Mouse (Mus musculus): ENCODE results near the gene Tex29. TPM values are rescaled to one million over a fixed set of nuclear protein-coding genes. Genes with fewer than 3 reads are reported as not detected.
A peak's percentile ranks its signal among the peaks of the same experiment; 100 is the strongest.

The Tex29 gene
- polyA plus RNA-seq, 1 experiment from 2014 or later, result 0.24 TPM

GRCm38 (mm10) chr8:11885881-11886699 lies 45.8 kb downstream of the Tex29 start:
- peak overlapping the region; percentile 1; the same call in 1 of the 2 replicates for H3K9ac ChIP-seq (ENCODE audit: low read length)
- peaks cover 15% of the 10 kb centered on the region for H3K4me1 ChIP-seq (replicated peaks; ENCODE audit: control insufficient read depth, insufficient read depth, low read length)
- no peak overlapping the region for H3K4me2 ChIP-seq (ENCODE audit: low read depth, low read length, severe bottlenecking)
- no peaks in the 10 kb centered on the region for H3K36me3 ChIP-seq (ENCODE audit: control insufficient read depth, insufficient read depth, low read length)
- DNase-seq (ENCODE audit: low spot score), result no peak
- ATAC-seq (replicated peaks; ENCODE audit: low FRiP score), result peak; percentile 67
- WGBS, result 42% methylated on average over 12 of the region's 12 CpGs
- no peaks in the 10 kb centered on the region for H3K9me3 ChIP-seq (ENCODE audit: control insufficient read depth, low read length)
- peak overlapping the region; percentile 37 for H3K27ac ChIP-seq (ENCODE audit: low read depth, low read length)
- no peaks in the 10 kb centered on the region for H3K27me3 ChIP-seq (ENCODE audit: control insufficient read depth, insufficient read depth, low read length)
- H3K4me3 ChIP-seq (ENCODE audit: low read depth, low read length), result no peak overlapping the region

GRCm38 (mm10) chr8:11886824-11887223 lies 46.5 kb downstream of the Tex29 start:
- no peak overlapping the region for H3K4me3 ChIP-seq (ENCODE audit: low read depth, low read length)
- no peaks in the 10 kb centered on the region for H3K9me3 ChIP-seq (ENCODE audit: control insufficient read depth, low read length)
- no peaks in the 10 kb centered on the region for H3K27me3 ChIP-seq (ENCODE audit: control insufficient read depth, insufficient read depth, low read length)
- H3K36me3 ChIP-seq (ENCODE audit: control insufficient read depth, insufficient read depth, low read length), result no peaks in the 10 kb centered on the region
- 94% methylated on average over 2 of the region's 2 CpGs for WGBS
- peak overlapping the region; percentile 27; the same call in 1 of the 2 replicates for H3K9ac ChIP-seq (ENCODE audit: low read length)
- H3K4me2 ChIP-seq (ENCODE audit: low read depth, low read length, severe bottlenecking), result no peak overlapping the region
- peak overlapping the region; percentile 37 for H3K27ac ChIP-seq (ENCODE audit: low read depth, low read length)
- ATAC-seq (replicated peaks; ENCODE audit: low FRiP score) (peak; percentile 55; the same call in 1 of the 2 replicates), DNase-seq (ENCODE audit: low spot score) (no peak)
- peaks cover 15% of the 10 kb centered on the region for H3K4me1 ChIP-seq (replicated peaks; ENCODE audit: control insufficient read depth, insufficient read depth, low read length)

- H3K27me3 ChIP-seq (ENCODE audit: control insufficient read depth, insufficient read depth, low read length), result no peaks in the 10 kb centered on the region
- no peak overlapping the region for H3K4me3 ChIP-seq (ENCODE audit: low read depth, low read length)
- no peaks in the 10 kb centered on the region for H3K36me3 ChIP-seq (ENCODE audit: control insufficient read depth, insufficient read depth, low read length)
- no peak overlapping the region for H3K4me2 ChIP-seq (ENCODE audit: low read depth, low read length, severe bottlenecking)
- WGBS, result 30% methylated on average over 7 of the region's 7 CpGs
- H3K27ac ChIP-seq (ENCODE audit: low read depth, low read length), result peak overlapping the region; percentile 59
- peaks cover 15% of the 10 kb centered on the region for H3K4me1 ChIP-seq (replicated peaks; ENCODE audit: control insufficient read depth, insufficient read depth, low read length)
- ATAC-seq (replicated peaks; ENCODE audit: low FRiP score), result peak; percentile 71
- H3K9me3 ChIP-seq (ENCODE audit: control insufficient read depth, low read length), result no peaks in the 10 kb centered on the region
- DNase-seq (ENCODE audit: low spot score), result no peak
- H3K9ac ChIP-seq (ENCODE audit: low read length), result peak overlapping the region; percentile 40; the same call in 1 of the 2 replicates
These were observed 49.1 kb downstream of the Tex29 start for GRCm38 (mm10) chr8:11889156-11890018.

- no peak for ATAC-seq (replicated peaks; ENCODE audit: low FRiP score)
- no peak overlapping the region for H3K27ac ChIP-seq (ENCODE audit: low read depth, low read length)
- DNase-seq (ENCODE audit: low spot score), result no peak
- no peak overlapping the region for H3K9ac ChIP-seq (ENCODE audit: low read length)
- H3K9me3 ChIP-seq (ENCODE audit: control insufficient read depth, low read length), result no peaks in the 10 kb centered on the region
- 87% methylated on average over 2 of the region's 2 CpGs for WGBS
- peaks cover 12% of the 10 kb centered on the region for H3K4me1 ChIP-seq (replicated peaks; ENCODE audit: control insufficient read depth, insufficient read depth, low read length)
- peaks cover 4% of the 10 kb centered on the region for H3K27me3 ChIP-seq (ENCODE audit: control insufficient read depth, insufficient read depth, low read length)
- no peak overlapping the region for H3K4me2 ChIP-seq (ENCODE audit: low read depth, low read length, severe bottlenecking)
- no peak overlapping the region for H3K4me3 ChIP-seq (ENCODE audit: low read depth, low read length)
- H3K36me3 ChIP-seq (ENCODE audit: control insufficient read depth, insufficient read depth, low read length), result no peaks in the 10 kb centered on the region
These were observed 52.5 kb downstream of the Tex29 start for GRCm38 (mm10) chr8:11892756-11893155.

- ATAC-seq (replicated peaks; ENCODE audit: low FRiP score), result 0 out of 2 replicates have a peak, but pooled peaks have one; percentile 49
- Histone ChIP-seq H3K27me3 (ENCODE audit: control insufficient read depth, insufficient read depth, low read length) (peaks cover 10% of the 10 kb centered on the region), H3K4me1 (replicated peaks; ENCODE audit: control insufficient read depth, insufficient read depth, low read length) (peaks cover 6% of the 10 kb centered on the region; the same call in 1 of the 2 replicates), H3K4me3 (ENCODE audit: low read depth, low read length) (no peak overlapping the region), H3K27ac (ENCODE audit: low read depth, low read length) (no peak overlapping the region), H3K9me3 (ENCODE audit: control insufficient read depth, low read length) (no peaks in the 10 kb centered on the region), H3K4me2 (ENCODE audit: low read depth, low read length, severe bottlenecking) (no peak overlapping the region), H3K36me3 (ENCODE audit: control insufficient read depth, insufficient read depth, low read length) (no peaks in the 10 kb centered on the region), H3K9ac (ENCODE audit: low read length) (no peak overlapping the region)
- no peak for DNase-seq (ENCODE audit: low spot score)
- 37% methylated on average over 13 of the region's 13 CpGs for WGBS
These were observed 55.9 kb downstream of the Tex29 start for GRCm38 (mm10) chr8:11896022-11896662.

GRCm38 (mm10) chr8:11896677-11897076 lies 56.4 kb downstream of the Tex29 start:
- no peak overlapping the region for H3K4me3 ChIP-seq (ENCODE audit: low read depth, low read length)
- WGBS, result 54% methylated on average over 10 of the region's 10 CpGs
- H3K9me3 ChIP-seq (ENCODE audit: control insufficient read depth, low read length), result no peaks in the 10 kb centered on the region
- no peak overlapping the region for H3K4me2 ChIP-seq (ENCODE audit: low read depth, low read length, severe bottlenecking)
- H3K27ac ChIP-seq (ENCODE audit: low read depth, low read length), result no peak overlapping the region
- H3K9ac ChIP-seq (ENCODE audit: low read length), result no peak overlapping the region
- H3K4me1 ChIP-seq (replicated peaks; ENCODE audit: control insufficient read depth, insufficient read depth, low read length), result peaks cover 6% of the 10 kb centered on the region; the same call in 1 of the 2 replicates
- H3K36me3 ChIP-seq (ENCODE audit: control insufficient read depth, insufficient read depth, low read length), result no peaks in the 10 kb centered on the region
- no peak for ATAC-seq (replicated peaks; ENCODE audit: low FRiP score)
- DNase-seq (ENCODE audit: low spot score), result no peak
- peaks cover 10% of the 10 kb centered on the region for H3K27me3 ChIP-seq (ENCODE audit: control insufficient read depth, insufficient read depth, low read length)

- peaks cover 10% of the 10 kb centered on the region for H3K27me3 ChIP-seq (ENCODE audit: control insufficient read depth, insufficient read depth, low read length)
- ATAC-seq (replicated peaks; ENCODE audit: low FRiP score), result no peak
These were observed 58.5 kb downstream of the Tex29 start for GRCm38 (mm10) chr8:11898814-11899213.

More at GRCm38 (mm10) chr8:11898814-11899213, 58.5 kb downstream of the Tex29 start:
- H3K9ac ChIP-seq (ENCODE audit: low read length), result no peak overlapping the region
- no peak for DNase-seq (ENCODE audit: low spot score)
- no peak overlapping the region for H3K27ac ChIP-seq (ENCODE audit: low read depth, low read length)
- H3K36me3 ChIP-seq (ENCODE audit: control insufficient read depth, insufficient read depth, low read length), result no peaks in the 10 kb centered on the region
- peaks cover 6% of the 10 kb centered on the region; the same call in 1 of the 2 replicates for H3K4me1 ChIP-seq (replicated peaks; ENCODE audit: control insufficient read depth, insufficient read depth, low read length)
- no peak overlapping the region for H3K4me3 ChIP-seq (ENCODE audit: low read depth, low read length)
- WGBS, result 80% methylated on average over 1 of the region's 1 CpGs
- no peak overlapping the region for H3K4me2 ChIP-seq (ENCODE audit: low read depth, low read length, severe bottlenecking)
- no peaks in the 10 kb centered on the region for H3K9me3 ChIP-seq (ENCODE audit: control insufficient read depth, low read length)

Measured in forebrain, embryonic 11.5 days (tissue).